Mouse (Mus musculus) erythroblast, embryonic 14.5 days (primary cell): ENCODE measurements around the gene Cog7.

Experiments used
- GATA1 ChIP-seq: IDR thresholded peaks from 2 replicates; pipeline ENCODE4 v1.6.1; 2012; ENCODE audit warnings: low read length, inconsistent platforms, mixed read lengths
- TAL1 ChIP-seq: IDR thresholded peaks from 3 replicates; pipeline ENCODE4 v1.6.1; 2012; ENCODE audit warnings: low read length, inconsistent platforms, mixed read lengths

- TF ChIP-seq TAL1 (no peak), GATA1 (no peak)
Observed at GRCm38 (mm10) chr7:121947513-121947912, 34.0 kb downstream of the Cog7 start.
